Mouse (Mus musculus): ENCODE measurements at regions not wholly inside any gene's neighbourhood (a gene's known extent, or its start where the extent isn't known, plus 50 kb on each side); places are given as distances from the start of the nearest gene placed in this dataset.

DNA sequence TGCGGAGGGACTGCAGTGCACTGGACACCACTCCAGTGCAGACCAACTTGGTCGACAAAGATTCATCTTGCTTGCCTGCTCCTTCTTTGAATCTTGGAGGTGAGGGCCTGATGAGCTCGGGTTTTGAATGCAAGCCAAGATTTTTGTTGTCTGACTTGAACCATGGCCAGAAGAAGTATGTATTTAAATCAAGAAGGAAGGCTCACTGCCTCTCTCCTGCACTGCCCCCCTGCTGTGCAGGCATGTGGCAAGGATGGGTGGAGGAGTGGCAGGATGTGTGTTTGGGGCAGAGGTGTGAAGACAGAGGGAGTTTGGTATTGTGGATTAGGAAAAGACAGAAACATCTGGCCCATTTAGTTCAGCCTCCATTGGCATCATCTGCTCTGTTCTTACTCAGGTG, 179.1 kb downstream of the Opa1 start:
- no peaks in the 10 kb centered on the region for H3K36me3 ChIP-seq (replicated peaks in 1 of 2; ENCODE audit: control insufficient read depth in 1 of 2, insufficient read depth in 1 of 2, low read length in 1 of 2)
- H3K4me3 ChIP-seq (replicated peaks in 1 of 3; ENCODE audit: low read depth in 2 of 3, low read length in 2 of 3, poor library complexity in 1 of 3) = no peak overlapping the region
- H3K4me2 ChIP-seq (ENCODE audit: insufficient read depth, low read depth, poor library complexity, severe bottlenecking) = peak overlapping the region; percentile 35; the same call in 1 of the 2 replicates
- no peaks in the 10 kb centered on the region for H3K79me2 ChIP-seq (replicated peaks; ENCODE audit: control insufficient read depth, extremely low read depth, insufficient read depth, poor library complexity, severe bottlenecking)
- H3K27me3 ChIP-seq (replicated peaks) = peaks cover 8% of the 10 kb centered on the region
- in situ Hi-C loops (cut with MboI; ENCODE audit: low pct_ligation_motif_present, low pct_unique_long_range_greater_than_20kb, low sequenced_read_pairs) (no loop called here), dilution Hi-C loops (cut with MboI; ENCODE audit: extremely low pct_ligation_motif_present, extremely low pct_unique_long_range_greater_than_20kb, low sequenced_read_pairs) (no loop called here)
- peaks cover 6% of the 10 kb centered on the region for H3K9me3 ChIP-seq (replicated peaks; ENCODE audit: low read length)
- H3K9ac ChIP-seq (ENCODE audit: insufficient read depth, low read depth) = no peak overlapping the region
- no peak for DNase-seq (ENCODE audit: extremely low read depth)
- peaks cover 4 to 19% of the 10 kb centered on the region in 2 experiments; a peak in 3 of 4 replicates for H3K4me1 ChIP-seq (ENCODE audit: control insufficient read depth in 1 of 2, insufficient read depth in 2 of 2)
- no peak for TF ChIP-seq SIN3A (IDR thresholded peaks at IDR 0.05; ENCODE audit: low read length)
- no peak for TF ChIP-seq RCOR1 (conservative IDR thresholded peaks at IDR 0.05; ENCODE audit: low read depth, low read length)
- TF ChIP-seq E2F4 (IDR thresholded peaks at IDR 0.05; ENCODE audit: insufficient replicate concordance, low read depth, low read length) = no peak
- no peak for TF ChIP-seq NRF1 (IDR thresholded peaks at IDR 0.05; ENCODE audit: low read depth, low read length)
- no peak for TF ChIP-seq TCF12 (IDR thresholded peaks at IDR 0.05; ENCODE audit: low read depth, low read length)
- no peak for TF ChIP-seq NELFE (IDR thresholded peaks at IDR 0.05; ENCODE audit: low read depth, low read length)
- TF ChIP-seq USF1 (IDR thresholded peaks at IDR 0.05; ENCODE audit: low read depth, low read length) = no peak
- no peak for TF ChIP-seq POLR2AphosphoS2 (IDR thresholded peaks at IDR 0.05; ENCODE audit: low read depth, low read length)
- TF ChIP-seq MAZ (IDR thresholded peaks at IDR 0.05; ENCODE audit: low read depth, low read length) = no peak
- no peak for TF ChIP-seq BHLHE40 (IDR thresholded peaks at IDR 0.05; ENCODE audit: low read depth, low read length)
- no peak for TF ChIP-seq MYC (IDR thresholded peaks at IDR 0.05; ENCODE audit: low read depth, low read length)
- TF ChIP-seq MAFK (IDR thresholded peaks at IDR 0.05; ENCODE audit: insufficient replicate concordance, low read length) = no peak
- no peak for TF ChIP-seq ZNF384 (IDR thresholded peaks at IDR 0.05; ENCODE audit: low read depth, low read length)
- TF ChIP-seq PAX5 (IDR thresholded peaks at IDR 0.05; ENCODE audit: low read length) = no peak
- TF ChIP-seq MEF2A (IDR thresholded peaks at IDR 0.05; ENCODE audit: borderline replicate concordance, low read depth, low read length) = no peak
- H3K27ac ChIP-seq (ENCODE audit: insufficient read depth, low read depth) = no peak overlapping the region

DNA sequence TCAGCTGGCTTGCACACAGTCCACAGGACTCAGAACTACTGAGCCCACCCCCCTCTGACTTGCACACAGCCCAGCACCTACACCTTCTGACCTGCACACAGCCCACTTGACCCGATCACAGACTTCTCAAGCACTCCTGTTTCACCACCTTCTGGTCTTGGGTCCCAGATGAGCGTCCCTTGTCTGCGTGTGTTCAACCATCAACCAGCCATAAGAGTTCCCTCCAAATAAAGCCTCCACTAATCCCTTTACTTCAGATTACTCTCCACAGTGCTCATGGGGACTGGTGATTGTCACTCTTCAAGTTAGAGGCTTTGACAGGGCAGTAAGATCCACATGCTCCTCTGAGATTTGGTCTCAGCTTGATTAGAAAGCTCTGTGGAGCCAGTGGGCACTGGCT, 180.3 kb downstream of the Opa1 start:
- DNase-seq (ENCODE audit: extremely low read depth) = no peak
- H3K4me3 ChIP-seq (replicated peaks in 1 of 3; ENCODE audit: low read depth in 2 of 3, low read length in 2 of 3, poor library complexity in 1 of 3) = no peak overlapping the region
- H3K27me3 ChIP-seq (replicated peaks) = peaks cover 8% of the 10 kb centered on the region
- no peak for TF ChIP-seq CHD1 (IDR thresholded peaks at IDR 0.05; ENCODE audit: low read depth, low read length)
- H3K79me2 ChIP-seq (replicated peaks; ENCODE audit: control insufficient read depth, extremely low read depth, insufficient read depth, poor library complexity, severe bottlenecking) = no peaks in the 10 kb centered on the region
- no peak overlapping the region for H3K27ac ChIP-seq (ENCODE audit: insufficient read depth, low read depth)
- no peak overlapping the region for H3K9ac ChIP-seq (ENCODE audit: insufficient read depth, low read depth)
- H3K4me2 ChIP-seq (ENCODE audit: insufficient read depth, low read depth, poor library complexity, severe bottlenecking) = no peak overlapping the region
- peaks cover 4 to 19% of the 10 kb centered on the region in 2 experiments; a peak in 3 of 4 replicates for H3K4me1 ChIP-seq (ENCODE audit: control insufficient read depth in 1 of 2, insufficient read depth in 2 of 2)
- dilution Hi-C loops (cut with MboI; ENCODE audit: extremely low pct_ligation_motif_present, extremely low pct_unique_long_range_greater_than_20kb, low sequenced_read_pairs) = no loop called here
- no peaks in the 10 kb centered on the region for H3K36me3 ChIP-seq (replicated peaks in 1 of 2; ENCODE audit: control insufficient read depth in 1 of 2, insufficient read depth in 1 of 2, low read length in 1 of 2)
- in situ Hi-C loops (cut with MboI; ENCODE audit: low pct_ligation_motif_present, low pct_unique_long_range_greater_than_20kb, low sequenced_read_pairs) = no loop called here
- peaks cover 13% of the 10 kb centered on the region for H3K9me3 ChIP-seq (replicated peaks; ENCODE audit: low read length)

Data from CH12.LX (cell line).